Mouse (Mus musculus) cerebellum, adult 11 months (tissue): ENCODE data around the gene Hmces.

ENCODE experiments used
- DNase-seq: peaks from one replicate; pipeline ENCODE4 v3.0.0; 2022

Hmces gene

DNA sequence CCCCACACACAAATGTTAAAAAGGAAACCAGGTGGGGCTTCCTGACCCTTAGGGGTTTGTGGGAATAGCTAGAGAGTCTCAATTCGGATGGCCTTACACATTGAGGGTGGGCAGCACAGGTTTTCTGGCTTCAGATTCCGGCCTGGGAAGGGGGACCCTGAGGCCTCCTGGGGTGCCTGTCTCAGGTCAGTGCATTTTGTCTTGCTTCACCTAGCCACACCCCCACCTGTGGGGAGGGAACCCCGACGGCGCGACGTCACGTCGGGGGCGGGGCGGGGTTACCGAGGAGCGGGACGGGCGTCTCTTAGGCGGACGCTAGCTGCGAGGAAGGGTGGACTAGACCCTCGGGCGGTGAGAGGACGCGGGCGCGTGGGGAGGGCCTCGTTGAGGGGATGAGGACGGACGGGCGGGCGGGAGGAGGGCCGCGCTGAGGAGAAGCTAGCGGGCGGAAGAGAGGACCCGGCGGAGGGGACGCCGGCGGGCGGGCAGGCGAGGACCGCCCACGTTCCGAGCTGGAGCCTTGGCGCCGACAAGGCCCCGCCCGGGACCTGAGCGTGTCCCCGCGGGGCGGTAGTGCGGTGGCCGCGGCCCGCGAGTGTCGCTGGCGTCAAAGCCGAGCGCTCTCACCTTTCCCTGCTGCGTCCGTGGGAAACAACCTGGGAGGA is at the start of gene Hmces:
Gene Hmces, plus strand, starts transcription at position 275 of the 665 bp plus-strand sequence.
- DNase-seq = peak; percentile 65

DNA sequence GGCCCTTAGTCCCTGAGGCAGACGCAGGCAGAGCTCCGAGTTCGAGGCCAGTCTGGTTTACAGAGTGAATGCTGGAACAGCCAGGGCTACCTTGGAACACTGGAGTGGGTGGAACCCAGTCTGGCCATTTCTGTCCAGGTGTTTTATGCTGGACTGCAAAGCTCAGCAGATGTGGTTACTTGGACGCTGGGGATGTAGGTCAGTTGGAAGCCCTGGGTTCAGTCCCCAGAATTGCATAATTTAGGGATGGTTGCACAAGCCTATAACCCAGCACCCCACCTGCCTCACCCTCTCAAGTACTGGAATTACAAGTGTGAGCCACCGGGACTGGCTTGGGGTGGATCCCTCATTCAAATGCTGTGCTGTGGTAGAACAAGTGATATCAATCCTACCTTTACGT is 47.5 kb upstream of the Hmces start:
- no peak for DNase-seq

DNA sequence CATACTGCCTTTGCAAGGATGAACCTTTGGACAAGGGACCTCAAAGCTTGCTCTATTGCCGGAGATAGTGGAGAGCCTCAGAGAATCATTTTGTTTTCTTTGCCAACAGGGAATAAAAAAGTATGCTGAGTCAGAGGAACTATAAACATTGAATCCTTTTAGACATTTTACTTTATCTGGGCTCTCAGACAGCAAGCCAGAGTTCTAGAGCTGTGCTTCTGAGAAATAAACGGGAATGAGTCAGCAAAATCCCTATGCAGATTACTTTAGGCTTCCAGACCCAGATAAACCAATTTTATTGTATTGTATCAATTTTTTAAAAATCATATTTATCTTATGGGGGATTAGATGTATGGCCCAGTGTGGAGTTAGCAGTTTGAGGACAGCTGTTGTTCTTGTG is 46.5 kb upstream of the Hmces start:
- DNase-seq = no peak

DNA sequence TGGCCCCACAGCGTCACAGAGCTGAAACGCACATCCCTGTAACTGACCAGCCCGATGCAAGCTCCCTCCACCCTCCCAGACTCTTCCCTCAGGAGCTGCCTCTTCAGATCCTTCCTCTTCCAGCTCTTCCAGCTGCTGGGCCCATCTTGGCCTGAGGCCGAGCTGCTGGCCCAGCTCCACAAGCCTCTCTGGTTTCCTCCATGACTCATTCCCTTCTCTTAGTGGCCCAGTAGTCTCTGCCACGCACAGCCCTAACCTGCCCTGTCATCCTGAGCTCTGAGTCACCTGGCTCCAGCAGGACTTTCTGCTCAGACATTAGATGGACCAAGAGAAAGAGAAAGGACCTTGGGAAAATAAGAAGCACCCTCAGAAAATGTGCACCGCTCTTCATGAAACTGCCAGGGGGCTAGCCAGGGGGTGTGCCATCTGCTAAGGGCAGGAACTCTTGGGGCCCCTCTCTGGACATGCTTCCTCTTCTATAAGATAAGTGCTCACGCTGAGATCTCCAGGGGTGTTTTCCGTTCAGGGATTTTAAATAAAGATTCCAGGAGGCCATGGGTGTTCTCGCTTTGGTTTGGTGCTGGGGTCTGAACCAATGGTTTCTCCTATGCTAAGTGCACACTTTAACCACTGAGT is 44.7 kb upstream of the Hmces start:
- no peak for DNase-seq

DNA sequence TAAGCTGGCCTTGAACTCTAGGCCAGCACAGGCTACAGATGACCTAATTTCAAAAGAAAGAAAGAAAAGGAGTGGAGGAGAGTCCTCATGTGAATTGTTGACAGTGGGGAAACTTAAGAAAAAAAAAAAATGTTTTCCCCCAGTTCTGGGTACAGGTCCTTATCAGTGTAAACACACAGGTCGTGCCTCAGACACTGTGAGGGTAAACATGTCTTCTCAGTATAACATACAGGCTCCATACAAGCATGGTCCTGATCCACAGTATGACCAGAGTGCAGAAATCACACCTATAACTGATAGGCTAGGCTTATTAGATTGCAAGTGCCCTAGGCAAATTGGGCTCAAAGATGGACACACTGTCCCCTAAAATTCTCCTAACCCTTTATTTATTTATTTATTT is 43.3 kb upstream of the Hmces start:
- no peak for DNase-seq

DNA sequence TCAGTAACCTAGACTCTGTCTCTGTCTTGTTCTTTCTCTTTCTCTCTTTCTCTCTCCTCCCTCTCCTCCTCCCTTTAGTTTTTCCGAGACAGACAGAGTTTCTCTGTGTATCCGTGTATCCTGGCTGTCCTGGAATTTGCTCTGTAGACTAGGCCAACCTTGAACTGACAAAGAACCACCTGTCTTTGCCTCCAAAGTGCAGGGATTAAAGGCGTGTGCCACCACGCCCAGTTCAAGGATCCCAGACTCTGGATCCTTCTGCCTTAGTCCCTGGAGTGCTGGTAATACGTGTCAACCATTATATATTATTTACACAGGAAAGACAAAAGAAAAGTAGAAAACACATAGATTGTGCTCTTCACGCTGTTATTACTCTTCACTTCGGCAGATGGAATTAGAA is 42.5 kb upstream of the Hmces start:
- no peak for DNase-seq

DNA sequence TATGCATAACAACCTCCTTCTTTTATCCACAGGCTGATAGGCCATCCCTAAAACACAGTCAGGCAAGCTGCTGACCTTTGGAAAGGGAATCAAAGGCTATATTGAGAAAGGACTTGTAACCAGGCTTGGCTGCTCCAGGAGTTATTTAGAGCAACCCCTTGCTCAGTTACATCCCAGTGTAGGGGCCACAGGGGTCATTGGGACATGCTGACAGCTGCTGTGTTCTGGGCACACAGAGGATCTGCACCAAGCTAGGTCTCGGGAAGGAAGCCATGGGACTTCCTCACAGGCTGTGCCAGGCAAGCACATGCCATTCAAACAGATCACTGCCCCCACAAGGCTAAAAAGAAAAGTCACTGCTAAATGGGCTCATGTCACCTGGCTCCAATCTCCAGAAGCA is 40.6 kb upstream of the Hmces start:
- no peak for DNase-seq

DNA sequence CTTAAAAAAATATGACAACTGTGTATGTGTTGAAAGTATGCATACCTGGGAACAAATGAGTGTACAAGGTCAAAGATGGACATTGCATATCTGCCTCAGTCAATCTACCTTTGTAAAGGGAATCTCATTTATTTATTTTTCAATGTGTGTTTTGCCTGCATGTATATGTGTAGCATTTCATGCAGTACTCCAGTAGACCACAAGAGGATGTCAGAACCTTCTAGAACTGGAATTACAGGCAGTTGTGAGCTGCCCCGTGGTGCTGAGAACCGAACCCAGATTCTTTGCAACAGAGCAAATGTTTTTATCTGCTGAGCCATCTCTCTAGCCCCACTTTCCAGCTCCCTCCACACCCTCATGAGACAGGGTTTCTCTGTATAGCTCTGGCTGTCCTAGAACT is 39.8 kb upstream of the Hmces start:
- no peak for DNase-seq

DNA sequence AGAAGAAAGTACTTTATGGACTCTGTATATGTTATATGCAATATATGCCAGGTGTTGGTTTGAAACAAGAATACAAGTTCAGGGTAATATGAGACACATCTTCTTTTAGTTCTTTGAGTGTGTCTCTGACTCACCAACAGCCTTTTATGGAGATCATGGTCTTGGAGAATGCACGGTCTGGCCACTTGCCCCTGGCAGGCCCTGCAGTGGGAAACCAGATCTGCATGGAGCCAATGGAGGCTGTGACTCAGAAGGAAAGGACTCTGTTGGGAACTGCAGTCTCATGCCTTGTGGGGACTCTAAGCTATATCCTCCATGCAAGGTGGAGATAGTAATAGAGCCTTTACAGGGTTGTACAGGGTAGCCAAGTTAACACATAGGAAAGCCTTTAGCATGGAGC is 38.7 kb upstream of the Hmces start:
- DNase-seq = no peak

DNA sequence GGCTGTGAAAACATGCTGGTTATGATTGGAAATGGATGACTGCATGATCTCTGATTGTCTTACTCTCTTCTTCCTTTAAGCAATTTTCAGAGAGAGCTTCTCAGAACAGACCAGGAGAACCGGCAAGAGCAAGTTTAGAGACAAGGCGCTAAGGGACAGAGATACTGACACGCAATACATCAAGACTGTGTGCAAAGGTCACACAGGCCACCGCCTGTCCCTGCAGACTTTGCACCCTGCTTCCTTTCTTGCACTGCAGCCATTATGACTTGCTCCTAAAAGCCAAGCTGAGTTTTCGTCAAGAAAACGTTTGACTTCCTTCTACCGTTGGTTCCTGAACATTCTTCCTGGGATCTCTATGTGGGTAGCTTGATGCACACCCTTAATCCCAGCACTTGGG is 38.2 kb upstream of the Hmces start:
- no peak for DNase-seq

DNA sequence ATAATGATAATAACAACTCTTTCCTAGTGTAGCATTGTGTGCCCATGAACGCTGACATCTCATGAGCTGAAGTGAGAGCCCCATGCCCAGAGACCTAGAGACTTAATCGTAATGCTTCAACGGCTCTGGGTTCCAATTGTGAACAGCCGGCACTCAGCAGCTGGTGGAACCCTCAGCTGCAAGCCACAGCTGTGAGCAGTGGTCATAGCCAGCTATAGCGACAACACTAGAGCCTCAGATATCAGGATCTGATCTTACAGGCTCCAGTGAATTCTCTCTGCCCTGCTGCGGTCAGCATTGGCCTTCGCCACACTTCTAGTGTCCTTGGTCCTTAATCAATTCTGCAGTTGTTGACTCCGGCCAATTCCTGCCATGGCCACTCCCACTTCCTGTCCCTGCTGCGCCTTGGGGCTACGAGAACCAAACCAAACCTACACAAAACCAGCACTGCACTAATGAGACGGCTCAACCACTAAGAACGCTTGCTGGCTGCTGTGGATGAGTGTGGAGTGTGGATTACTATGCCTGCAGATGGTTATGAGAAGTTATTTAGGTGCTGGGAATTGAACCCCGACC is 37.6 kb upstream of the Hmces start:
- no peak for DNase-seq

DNA sequence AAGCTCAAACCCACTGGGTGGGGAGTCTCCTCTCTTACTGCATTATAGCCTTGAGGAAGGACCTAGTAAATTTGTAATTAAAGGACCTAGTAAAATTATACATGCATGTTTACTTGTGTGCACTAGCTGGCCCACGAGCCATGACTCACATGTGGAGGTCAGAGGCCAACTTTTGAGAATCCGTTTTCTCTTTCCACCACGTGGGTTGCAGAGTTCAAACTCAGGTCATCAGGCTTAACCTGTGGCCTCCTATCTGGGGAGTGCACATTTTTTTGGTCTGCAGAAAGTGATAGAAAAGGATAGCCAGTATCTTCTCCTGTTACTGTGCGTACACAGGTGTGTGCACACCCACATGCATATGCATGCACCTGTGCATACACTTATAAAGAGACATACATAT is 34.7 kb upstream of the Hmces start:
- no peak for DNase-seq

DNA sequence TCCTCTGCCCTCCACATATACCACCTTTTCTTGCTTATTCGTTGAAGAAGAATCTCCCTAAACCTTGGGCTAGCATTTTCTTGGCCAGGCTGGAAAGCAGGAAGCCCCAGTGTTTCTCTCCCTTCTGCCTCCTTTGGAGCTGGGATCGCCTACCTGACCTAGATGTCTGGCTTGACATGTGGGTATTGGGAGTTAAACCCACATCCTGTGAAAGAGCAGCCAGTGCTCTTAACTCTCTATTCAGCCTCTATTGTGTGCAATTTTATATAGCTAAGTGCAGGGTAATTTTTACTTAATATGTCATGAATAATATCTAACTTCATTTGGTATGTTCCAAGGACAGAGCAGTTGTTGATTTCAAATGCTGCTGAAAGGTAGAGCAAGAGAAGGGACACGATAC is 34.1 kb upstream of the Hmces start:
- no peak for DNase-seq

DNA sequence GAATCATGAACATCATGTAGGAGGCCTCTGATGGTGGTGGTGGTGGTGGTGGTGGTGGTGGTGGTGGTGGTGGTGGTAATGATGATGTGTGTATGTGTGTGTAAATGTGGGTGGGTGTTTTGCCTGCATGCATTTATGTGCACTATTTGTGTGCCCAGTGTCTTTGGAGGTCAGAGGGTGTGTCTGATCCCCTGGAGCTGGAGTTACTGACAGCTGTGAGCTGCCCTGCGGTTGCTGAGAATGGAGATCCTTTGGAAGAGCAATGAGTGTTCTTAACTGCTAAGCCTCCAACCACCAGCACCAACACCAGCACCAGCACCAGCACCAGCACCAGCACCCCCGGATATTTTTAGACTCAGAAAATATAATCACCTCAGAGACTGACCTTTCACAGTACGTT is 31.5 kb upstream of the Hmces start:
- DNase-seq = no peak

DNA sequence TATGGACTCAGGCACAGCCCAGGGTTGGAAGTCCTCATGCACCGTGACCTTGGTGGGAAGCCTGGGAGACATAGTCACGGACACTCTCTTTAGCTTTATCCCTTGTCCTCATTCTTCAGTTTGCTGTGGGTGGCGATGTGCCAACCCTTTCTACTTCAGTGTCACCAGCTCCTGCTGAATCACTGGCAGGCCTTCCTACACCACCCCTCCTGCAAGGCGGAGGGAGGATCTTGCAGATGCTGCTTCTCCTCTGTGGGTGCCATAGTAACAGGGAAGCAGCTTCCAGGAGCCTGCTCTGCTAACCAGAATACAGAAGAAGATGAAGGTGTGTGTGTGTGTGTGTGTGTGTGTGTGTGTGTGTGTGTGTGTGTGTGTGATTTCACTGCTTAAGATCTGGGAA is 30.9 kb upstream of the Hmces start:
- no peak for DNase-seq

DNA sequence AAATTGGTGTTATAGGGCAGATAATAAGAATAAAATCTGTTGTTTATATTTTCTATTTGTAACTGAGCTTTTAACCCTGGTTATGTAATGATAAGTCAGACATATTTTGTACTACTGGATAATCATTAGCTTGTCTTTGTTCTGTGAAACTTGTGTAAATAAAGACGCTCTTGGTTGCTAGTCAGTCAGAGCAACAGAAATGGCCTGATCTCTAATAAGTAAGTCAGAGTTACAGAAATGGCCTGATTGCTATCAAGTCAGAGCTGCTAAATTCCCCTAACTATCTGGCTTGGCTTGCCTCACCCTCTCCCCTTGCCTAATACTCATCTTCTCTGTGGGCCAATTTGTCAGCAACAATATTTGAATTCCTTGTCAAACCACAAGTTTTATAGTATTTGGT is 27.0 kb upstream of the Hmces start:
- DNase-seq = no peak

DNA sequence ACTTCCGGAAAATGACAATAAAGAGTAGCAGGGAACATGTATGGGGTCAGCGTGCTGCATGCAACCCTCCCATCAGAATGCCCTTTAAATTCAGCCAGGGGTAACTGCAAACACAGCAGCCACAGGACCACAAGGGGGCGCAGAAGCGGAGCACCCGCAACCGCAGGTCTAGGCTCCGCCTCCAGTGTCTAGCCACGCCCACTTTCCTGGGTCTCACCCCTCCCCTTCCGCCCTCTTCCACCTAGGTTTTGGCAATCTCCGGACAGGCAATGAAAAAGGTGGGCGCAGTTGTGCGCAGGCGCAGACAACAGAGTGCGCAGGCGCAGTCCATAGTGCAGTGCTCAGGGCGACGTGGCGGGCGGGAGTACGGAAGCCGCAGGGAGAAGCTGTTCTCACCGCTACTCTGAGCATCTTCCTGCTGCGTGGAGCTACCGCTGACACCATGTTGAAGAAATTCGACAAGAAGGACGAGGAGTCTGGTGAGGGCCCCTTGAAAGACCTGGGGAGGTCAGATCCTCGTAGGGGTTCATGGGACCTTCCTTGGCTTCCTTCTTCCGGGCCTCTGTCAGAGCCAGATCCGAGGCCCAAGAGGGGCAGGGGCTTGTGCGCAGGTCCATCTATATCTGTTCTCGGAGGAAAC is 26.0 kb upstream of the Hmces start, which contains the start of gene Copg1:
Gene Copg1, plus strand, starts transcription at position 221 of the 640 bp plus-strand sequence.
- peak; percentile 100 for DNase-seq

DNA sequence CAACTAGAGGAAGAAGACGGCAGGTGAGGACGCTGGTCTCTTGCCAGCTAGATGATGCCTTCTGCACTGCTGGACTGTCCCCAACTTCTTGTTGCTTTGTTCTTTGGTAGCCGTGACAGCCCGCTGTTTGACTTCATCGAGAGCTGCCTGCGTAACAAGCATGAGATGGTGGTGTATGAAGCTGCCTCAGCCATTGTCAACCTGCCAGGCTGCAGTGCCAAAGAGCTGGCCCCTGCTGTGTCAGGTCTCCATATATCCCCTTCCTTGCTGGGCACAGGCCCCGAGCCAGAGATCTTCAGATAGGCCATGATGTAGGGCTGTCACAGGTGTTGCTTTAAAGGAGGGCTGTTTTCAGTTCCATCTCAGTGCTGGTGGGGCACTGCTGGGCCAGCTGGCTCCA is 19.8 kb upstream of the Hmces start:
- DNase-seq = peak; percentile 73

DNA sequence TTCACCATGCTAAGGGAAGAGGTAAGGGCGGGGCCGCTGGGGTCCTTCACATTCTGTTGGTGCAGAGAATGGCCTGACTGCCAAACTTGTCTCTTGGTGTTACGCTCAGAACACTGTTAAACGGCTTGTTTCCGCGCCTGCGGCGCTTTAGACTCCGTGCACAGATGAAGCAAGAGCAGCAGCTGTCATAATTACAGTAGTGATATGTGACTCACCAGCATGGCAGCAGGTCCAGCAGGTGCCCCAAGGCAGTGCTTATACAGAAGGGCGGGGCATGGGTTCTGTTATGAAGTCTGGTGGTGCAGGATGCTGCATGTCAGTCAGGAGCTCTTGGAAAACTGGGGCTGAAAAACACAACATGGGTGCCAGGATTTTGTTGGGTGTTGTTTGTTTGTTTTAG is 15.7 kb upstream of the Hmces start:
- no peak for DNase-seq

DNA sequence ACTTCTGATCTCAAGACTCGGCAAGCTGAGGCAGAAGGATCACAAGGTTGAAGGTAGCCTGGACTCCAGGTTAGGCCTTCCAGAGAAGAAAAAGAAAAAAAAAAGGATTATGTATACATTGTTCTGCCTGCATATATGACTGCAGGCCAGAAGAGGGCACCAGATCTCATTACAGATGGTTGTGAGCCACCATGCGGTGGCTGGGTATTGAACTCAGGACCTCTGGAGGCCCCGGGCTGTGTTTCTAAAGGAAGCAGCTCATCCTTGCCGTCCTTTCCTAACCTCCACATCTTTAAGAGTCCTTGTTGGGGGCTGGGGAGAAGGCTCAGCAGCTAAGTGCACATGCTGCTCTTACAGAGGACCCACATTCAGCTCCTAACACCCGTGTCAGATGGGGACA is 7.1 kb upstream of the Hmces start:
- DNase-seq = no peak

DNA sequence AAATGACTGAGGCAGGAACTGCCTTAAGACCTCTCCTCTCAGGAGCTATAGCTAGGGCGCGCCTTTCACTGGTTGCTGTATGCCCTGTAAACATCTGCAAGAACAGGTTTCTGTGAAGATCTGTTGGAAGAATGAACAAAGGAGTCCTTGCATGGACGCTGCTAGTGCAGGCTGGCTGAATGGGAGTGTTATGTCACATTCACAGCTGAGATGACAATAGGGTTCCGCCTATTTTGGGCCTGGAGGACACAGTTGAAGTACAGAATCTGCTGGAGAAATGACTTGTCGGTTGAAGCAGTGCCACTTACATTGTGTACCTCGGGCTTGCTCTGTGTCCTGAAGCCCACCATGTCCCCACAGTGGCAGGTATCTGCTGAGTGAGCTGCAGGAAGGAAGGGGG is 4.6 kb upstream of the Hmces start:
- no peak for DNase-seq

DNA sequence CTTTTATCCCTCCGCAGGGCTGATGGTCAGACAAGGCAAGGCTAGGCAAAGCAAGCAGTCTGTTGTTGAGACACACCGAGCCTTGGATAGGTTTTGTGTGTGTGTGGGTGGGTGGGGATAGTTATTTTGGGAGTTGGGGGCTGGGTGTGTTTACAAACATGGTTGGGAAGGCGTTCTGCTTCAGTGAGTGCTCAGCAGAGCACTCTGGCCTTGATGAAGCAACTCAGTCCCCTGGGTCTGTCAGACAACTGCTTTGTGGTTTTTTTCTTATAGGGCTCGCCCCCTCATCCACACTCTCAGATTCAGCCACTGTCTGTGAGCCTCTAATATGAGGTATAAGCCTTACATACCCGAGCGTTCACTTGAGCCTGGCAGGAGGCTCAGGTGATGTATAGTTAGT is 2.2 kb upstream of the Hmces start:
- no peak for DNase-seq

DNA sequence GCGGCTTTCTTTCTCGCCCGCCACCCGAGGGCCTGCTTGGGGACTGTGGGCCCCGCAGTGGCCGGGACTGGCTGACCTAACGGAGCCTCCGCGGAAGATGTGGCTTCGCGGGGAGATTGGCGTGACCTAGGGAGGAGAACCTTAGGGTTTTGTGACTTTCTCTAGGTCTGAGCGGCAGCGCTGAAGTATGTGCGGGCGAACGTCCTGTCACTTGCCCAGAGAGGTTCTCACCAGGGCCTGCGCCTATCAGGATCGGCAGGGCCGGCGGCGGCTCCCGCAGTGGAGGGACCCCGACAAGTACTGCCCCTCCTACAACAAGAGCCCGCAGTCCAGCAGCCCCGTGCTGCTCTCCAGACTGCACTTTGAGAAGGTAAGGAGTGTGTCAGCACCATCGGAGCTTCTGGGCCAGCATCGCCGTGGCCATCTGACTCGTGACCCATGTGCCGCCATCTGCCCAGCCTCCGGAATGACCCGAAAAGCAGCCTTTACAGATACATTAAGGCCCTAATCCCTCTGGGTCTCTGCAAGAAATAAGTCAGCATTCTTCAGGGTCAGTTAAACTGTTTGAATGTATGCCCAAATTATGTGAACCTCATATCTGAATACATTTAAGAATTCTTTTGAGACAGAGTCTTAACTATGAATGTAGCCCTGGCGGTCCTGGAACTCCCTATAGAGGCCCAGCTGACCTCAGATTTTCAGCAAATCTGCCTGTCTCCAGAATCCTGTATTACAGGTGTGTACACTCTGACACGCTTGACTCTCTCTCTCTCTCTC is 779 bp downstream of the Hmces start:
- DNase-seq = peak; percentile 35
